Mouse (Mus musculus): ENCODE measurements around the gene Gm5089.
"Not testable (repeated sequence)": the region's sequence is repeated elsewhere in the genome, so short reads cannot be mapped to it uniquely, and the experiment has no call there.

Gene Gm5089

GRCm38 (mm10) chr14:122463734-122464341 lies 12.9 kb upstream of the Gm5089 start:
- peak; percentile 80 for DNase-seq (ENCODE audit: low spot score)

GRCm38 (mm10) chr14:122463080-122463691 lies 12.3 kb upstream of the Gm5089 start:
- no peak for DNase-seq (ENCODE audit: low spot score)

GRCm38 (mm10) chr14:122462689-122463079 lies 11.8 kb upstream of the Gm5089 start:
- DNase-seq (ENCODE audit: low spot score) = no peak

GRCm38 (mm10) chr14:122461966-122462365 lies 11.1 kb upstream of the Gm5089 start:
- no peak for DNase-seq (ENCODE audit: low spot score)

- DNase-seq (ENCODE audit: low spot score) = no peak
Observed at GRCm38 (mm10) chr14:122461500-122461899, 10.6 kb upstream of the Gm5089 start.

GRCm38 (mm10) chr14:122460226-122460625 lies 9.3 kb upstream of the Gm5089 start:
- no peak for DNase-seq (ENCODE audit: low spot score)

GRCm38 (mm10) chr14:122459776-122460175 lies 8.9 kb upstream of the Gm5089 start:
- DNase-seq (ENCODE audit: low spot score) = no peak

GRCm38 (mm10) chr14:122459332-122459731 lies 8.4 kb upstream of the Gm5089 start:
- DNase-seq (ENCODE audit: low spot score) = not testable (repeated sequence)

GRCm38 (mm10) chr14:122455562-122455958 lies 4.6 kb upstream of the Gm5089 start:
- DNase-seq (ENCODE audit: low spot score) = no peak

GRCm38 (mm10) chr14:122454901-122455561 lies 4.1 kb upstream of the Gm5089 start:
- DNase-seq (ENCODE audit: low spot score) = no peak

GRCm38 (mm10) chr14:122453996-122454738 lies 3.3 kb upstream of the Gm5089 start:
- DNase-seq (ENCODE audit: low spot score) = no peak

GRCm38 (mm10) chr14:122453388-122453995 lies 2.6 kb upstream of the Gm5089 start:
- DNase-seq (ENCODE audit: low spot score) = peak; percentile 42

- DNase-seq (ENCODE audit: low spot score) = no peak
Observed at GRCm38 (mm10) chr14:122452701-122453387, 1.9 kb upstream of the Gm5089 start.

- DNase-seq (ENCODE audit: low spot score) = no peak
Observed at GRCm38 (mm10) chr14:122451551-122452145, 733 bp upstream of the Gm5089 start.

- DNase-seq (ENCODE audit: low spot score) = no peak
Observed at GRCm38 (mm10) chr14:122449601-122450495, 1.1 kb downstream of the Gm5089 start.

GRCm38 (mm10) chr14:122436850-122437249 lies 14.1 kb downstream of the Gm5089 start:
- DNase-seq (ENCODE audit: low spot score) = no peak

GRCm38 (mm10) chr14:122434039-122434438 lies 16.9 kb downstream of the Gm5089 start:
- no peak for DNase-seq (ENCODE audit: low spot score)

- no peak for DNase-seq (ENCODE audit: low spot score)
Observed at GRCm38 (mm10) chr14:122432558-122432957, 18.4 kb downstream of the Gm5089 start.

- no peak for DNase-seq (ENCODE audit: low spot score)
Observed at GRCm38 (mm10) chr14:122427654-122428053, 23.3 kb downstream of the Gm5089 start.

GRCm38 (mm10) chr14:122427204-122427560 lies 23.7 kb downstream of the Gm5089 start:
- DNase-seq (ENCODE audit: low spot score) = no peak

Measured in yolk sac, embryonic 10.5 days (tissue).